Mouse (Mus musculus) midbrain, embryonic 13.5 days (tissue): ENCODE results near the gene Tgds. TPM values are rescaled to one million over a fixed set of nuclear protein-coding genes. Genes with fewer than 3 reads are reported as not detected.
A peak's percentile ranks its signal among the peaks of the same experiment; 100 is the strongest.
"Not testable (repeated sequence)": the region's sequence is repeated elsewhere in the genome, so short reads cannot be mapped to it uniquely, and the experiment has no call there.

ENCODE experiments used
- ATAC-seq: fragments of 200-750 bp; cut with Nextera tagmentation; 2 replicates; pipeline ENCODE4 v1.8.0; 2017; ENCODE audit warnings: mild to moderate bottlenecking, moderate TSS enrichment, moderate library complexity
- H3K27ac ChIP-seq: fragments of 300-500 bp; sonication (generic); 2 replicates; pipeline ENCODE4 v1.5.1; 2015; ENCODE audit warnings: inconsistent platforms, mild to moderate bottlenecking, moderate library complexity
- H3K27me3 ChIP-seq: fragments of 300-500 bp; sonication (generic); 2 replicates; pipeline ENCODE4 v1.6.1; 2015; ENCODE audit warnings: mild to moderate bottlenecking, inconsistent platforms
- H3K36me3 ChIP-seq: fragments of 300-500 bp; sonication (generic); 2 replicates; pipeline ENCODE4 v1.6.1; 2015; ENCODE audit warnings: mild to moderate bottlenecking, inconsistent platforms
- H3K4me1 ChIP-seq: fragments of 300-500 bp; sonication (generic); replicated peaks from 2 replicates; pipeline ENCODE4 v1.6.1; 2015; ENCODE audit warnings: inconsistent platforms
- H3K4me2 ChIP-seq: fragments of 300-500 bp; sonication (generic); replicated peaks from 2 replicates; pipeline ENCODE4 v1.6.1; 2015; ENCODE audit warnings: moderate library complexity, mild to moderate bottlenecking, inconsistent platforms
- H3K4me3 ChIP-seq: fragments of 300-500 bp; sonication (generic); replicated peaks from 2 replicates; pipeline ENCODE4 v1.5.1; 2015; ENCODE audit warnings: mild to moderate bottlenecking, inconsistent platforms
- H3K9ac ChIP-seq: fragments of 300-500 bp; sonication (generic); replicated peaks from 2 replicates; pipeline ENCODE4 v1.6.1; 2015; ENCODE audit warnings: mild to moderate bottlenecking, inconsistent platforms
- H3K9me3 ChIP-seq: fragments of 300-500 bp; sonication (generic); 2 replicates; pipeline ENCODE4 v1.6.1; 2016; ENCODE audit warnings: mild to moderate bottlenecking, inconsistent platforms
- WGBS: fragments of 180-500 bp; shearing (Covaris S2); methylation state at CpG from one replicate; pipeline ENCODE4 v1.1.7; 2015; 5-methylcytosine and 5-hydroxymethylcytosine counted together
- polyA plus RNA-seq: library from polyadenylated mRNA; unstranded; fragments of >200 nt; fragmentation: Nextera tagmentation; extraction: Ambion mirVana; gene quantifications from 2 replicates; pipeline ENCODE4 v1.2.1, GENCODE M21; 2015

The Tgds gene
- polyA plus RNA-seq, 1 experiment from 2014 or later, result 20.8 TPM

- H3K4me2 ChIP-seq, result peak overlapping the region; percentile 78
- no peak overlapping the region for H3K27ac ChIP-seq
- H3K4me3 ChIP-seq, result peak overlapping the region; percentile 74
- H3K9me3 ChIP-seq, result no peaks in the 10 kb centered on the region
- peaks cover 28% of the 10 kb centered on the region for H3K36me3 ChIP-seq
- peaks cover 7% of the 10 kb centered on the region; the same call in 1 of the 2 replicates for H3K27me3 ChIP-seq
- H3K9ac ChIP-seq, result peak overlapping the region; percentile 83
- peaks cover 27% of the 10 kb centered on the region for H3K4me1 ChIP-seq
- 84% methylated on average over 7 of the region's 7 CpGs for WGBS
- no peak for ATAC-seq
Measured at GRCm38 (mm10) chr14:118131472-118131871, 1.1 kb downstream of the Tgds start.

- Histone ChIP-seq H3K9ac (no peak overlapping the region), H3K9me3 (no peaks in the 10 kb centered on the region), H3K4me2 (no peak overlapping the region), H3K27me3 (no peaks in the 10 kb centered on the region), H3K4me3 (no peak overlapping the region), H3K4me1 (peaks cover 9% of the 10 kb centered on the region), H3K27ac (no peak overlapping the region), H3K36me3 (peaks cover 58% of the 10 kb centered on the region)
- WGBS, result 93% methylated on average over 5 of the region's 5 CpGs
- ATAC-seq, result no peak
Measured at GRCm38 (mm10) chr14:118126301-118126700, 6.3 kb downstream of the Tgds start.

DNA sequence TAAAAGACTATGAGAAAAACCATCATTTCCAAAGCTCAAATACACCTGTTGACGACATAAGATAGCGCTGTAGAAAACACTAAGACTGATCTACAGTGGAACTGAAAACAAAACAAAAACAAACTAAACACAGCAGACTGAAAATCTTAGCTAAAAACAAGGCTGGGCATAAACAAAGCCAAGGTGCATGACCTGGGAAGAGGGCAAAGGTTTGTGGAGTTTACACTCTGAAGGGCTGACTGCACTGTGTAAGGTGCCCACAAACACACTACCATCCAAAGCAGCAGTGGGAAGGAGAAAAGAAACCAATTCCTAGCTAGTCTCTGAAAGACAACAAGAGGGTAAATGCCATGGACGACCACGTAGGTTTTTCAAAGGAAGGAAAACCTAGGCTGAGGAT lies 7.8 kb downstream of the Tgds start:
- Histone ChIP-seq H3K36me3 (peaks cover 74% of the 10 kb centered on the region), H3K9me3 (no peaks in the 10 kb centered on the region), H3K27ac (no peak overlapping the region), H3K9ac (no peak overlapping the region), H3K4me3 (no peak overlapping the region), H3K4me2 (no peak overlapping the region), H3K4me1 (no peaks in the 10 kb centered on the region), H3K27me3 (no peaks in the 10 kb centered on the region)
- 88% methylated on average over 4 of the region's 4 CpGs for WGBS
- ATAC-seq, result no peak

- Histone ChIP-seq H3K4me1 (no peaks in the 10 kb centered on the region), H3K27me3 (no peaks in the 10 kb centered on the region), H3K36me3 (peaks cover 75% of the 10 kb centered on the region), H3K9ac (no peak overlapping the region), H3K9me3 (no peaks in the 10 kb centered on the region), H3K4me2 (no peak overlapping the region), H3K27ac (no peak overlapping the region), H3K4me3 (no peak overlapping the region)
- 91% methylated on average over 5 of the region's 5 CpGs for WGBS
- ATAC-seq, result no peak
Measured at GRCm38 (mm10) chr14:118124129-118124528, 8.4 kb downstream of the Tgds start.

- Histone ChIP-seq H3K4me2 (no peak overlapping the region), H3K27ac (no peak overlapping the region), H3K4me1 (no peaks in the 10 kb centered on the region), H3K9ac (no peak overlapping the region), H3K9me3 (no peaks in the 10 kb centered on the region), H3K27me3 (no peaks in the 10 kb centered on the region), H3K36me3 (peaks cover 65% of the 10 kb centered on the region), H3K4me3 (no peak overlapping the region)
- no peak for ATAC-seq
- WGBS, result 95% methylated on average over 6 of the region's 6 CpGs
Measured at GRCm38 (mm10) chr14:118113116-118113515, 19.4 kb downstream of the Tgds start.

- not testable (repeated sequence) for ATAC-seq, H3K4me3 ChIP-seq, H3K27me3 ChIP-seq, H3K9ac ChIP-seq, H3K27ac ChIP-seq, H3K4me2 ChIP-seq, H3K9me3 ChIP-seq, H3K4me1 ChIP-seq
- H3K36me3 ChIP-seq, result peaks cover 17% of the 10 kb centered on the region
- 98% methylated on average over 2 of the region's 2 CpGs for WGBS
Measured at GRCm38 (mm10) chr14:118107479-118107878, 25.1 kb downstream of the Tgds start.

DNA sequence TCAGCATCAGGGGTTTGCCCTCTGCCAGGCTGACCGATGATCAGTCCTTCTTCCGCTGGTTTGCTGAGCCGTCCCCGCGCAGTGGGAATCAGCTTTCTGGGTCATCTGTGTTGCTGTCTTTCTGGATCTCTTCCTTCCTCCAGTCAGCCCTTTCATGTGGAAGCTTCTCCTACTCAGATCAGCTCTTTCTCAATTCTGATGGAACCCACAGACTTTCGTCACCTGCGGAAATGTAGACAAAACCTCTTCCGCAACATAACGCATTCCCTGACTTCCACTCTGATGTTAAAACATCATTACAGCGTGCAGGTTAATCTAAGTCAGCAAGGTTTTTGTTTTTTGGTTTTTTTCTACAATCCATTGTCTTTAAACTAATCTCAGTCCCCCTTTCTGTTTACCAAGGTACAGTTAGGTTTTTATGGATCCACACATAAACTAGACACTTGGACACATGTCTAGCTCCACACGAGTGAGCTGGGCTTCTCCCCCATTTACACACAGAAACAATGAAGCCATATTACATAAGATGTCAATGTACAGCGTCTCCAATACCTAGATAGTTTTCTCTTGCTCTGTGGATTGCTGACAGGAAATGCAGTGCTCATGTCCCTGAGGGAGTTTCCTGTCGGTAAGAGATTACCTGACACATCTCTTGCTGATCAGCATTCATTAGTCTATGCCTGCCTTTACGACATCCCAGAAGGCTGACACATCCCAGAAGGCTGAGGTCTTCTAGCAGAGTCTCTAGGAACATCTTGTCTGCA lies 31.1 kb downstream of the Tgds start:
- ATAC-seq, result no peak
- no peaks in the 10 kb centered on the region for H3K9me3 ChIP-seq
- no peak overlapping the region for H3K9ac ChIP-seq
- H3K4me3 ChIP-seq, result no peak overlapping the region
- WGBS, result 89% methylated on average over 14 of the region's 14 CpGs
- no peaks in the 10 kb centered on the region for H3K4me1 ChIP-seq
- H3K4me2 ChIP-seq, result no peak overlapping the region
- H3K27ac ChIP-seq, result no peak overlapping the region
- H3K36me3 ChIP-seq, result no peaks in the 10 kb centered on the region
- H3K27me3 ChIP-seq, result no peaks in the 10 kb centered on the region

DNA sequence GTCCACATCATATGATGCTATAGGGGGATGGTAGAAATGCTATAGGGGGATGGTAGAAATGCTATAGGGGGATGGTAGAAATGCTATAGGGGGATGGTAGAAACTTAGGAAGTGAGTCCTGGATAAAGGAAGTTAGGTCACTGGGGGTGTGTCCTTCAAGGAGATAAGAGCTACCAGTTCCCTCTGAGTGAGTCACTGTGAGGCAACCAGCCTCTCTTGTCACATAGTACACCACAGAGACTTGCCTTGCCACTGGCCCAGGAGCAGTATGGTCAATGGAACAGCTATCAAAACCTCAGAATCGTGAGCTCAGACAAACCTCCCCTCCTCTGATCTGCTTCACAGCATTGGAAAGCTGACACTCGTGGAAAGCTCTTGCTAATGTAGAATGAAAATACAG lies 34.3 kb downstream of the Tgds start:
- Histone ChIP-seq H3K36me3 (no peaks in the 10 kb centered on the region), H3K4me1 (no peaks in the 10 kb centered on the region), H3K4me3 (no peak overlapping the region), H3K4me2 (no peak overlapping the region), H3K27me3 (no peaks in the 10 kb centered on the region), H3K27ac (no peak overlapping the region), H3K9ac (no peak overlapping the region), H3K9me3 (no peaks in the 10 kb centered on the region)
- WGBS, result 80% methylated on average over 2 of the region's 2 CpGs
- no peak for ATAC-seq

DNA sequence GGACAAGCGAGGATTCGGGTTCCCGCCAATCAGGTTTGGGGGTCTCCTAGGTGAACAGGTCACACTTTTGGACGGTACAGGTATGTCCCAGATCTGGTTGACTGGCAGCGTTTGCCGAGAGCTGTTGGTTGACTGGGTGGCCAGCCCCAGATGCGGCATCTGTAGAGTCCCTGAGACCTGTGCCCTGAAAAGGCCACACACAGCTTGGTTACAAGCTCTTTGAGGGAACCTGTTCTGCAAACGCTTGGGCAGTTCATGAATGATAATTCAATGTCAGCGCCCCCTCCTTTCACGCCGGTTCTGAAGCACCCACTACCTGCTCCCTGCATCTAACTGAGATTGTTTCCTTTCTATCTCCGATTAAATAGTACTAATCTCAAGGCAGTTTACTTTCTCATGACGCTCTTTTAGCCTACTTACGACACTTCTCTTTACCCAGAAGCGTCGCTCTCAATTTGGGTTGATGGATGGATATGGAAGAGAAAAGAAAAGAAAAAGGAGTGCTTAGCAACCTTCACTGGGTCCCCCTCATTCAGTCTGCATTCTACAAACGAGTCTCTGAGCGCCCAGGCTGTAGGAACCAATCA lies 42.7 kb downstream of the Tgds start:
- no peaks in the 10 kb centered on the region for H3K9me3 ChIP-seq
- peak; percentile 69 for ATAC-seq
- no peak overlapping the region for H3K27ac ChIP-seq
- H3K4me2 ChIP-seq, result peak overlapping the region; percentile 72
- no peaks in the 10 kb centered on the region for H3K27me3 ChIP-seq
- under 1% methylated on average over 18 of the region's 18 CpGs for WGBS
- H3K4me1 ChIP-seq, result peaks cover 15% of the 10 kb centered on the region; the same call in 1 of the 2 replicates
- H3K36me3 ChIP-seq, result no peaks in the 10 kb centered on the region
- H3K9ac ChIP-seq, result peak overlapping the region; percentile 57
- peak overlapping the region; percentile 64 for H3K4me3 ChIP-seq

GRCm38 (mm10) chr14:118089215-118089805 lies 43.2 kb downstream of the Tgds start:
- H3K4me1 ChIP-seq, result peaks cover 15% of the 10 kb centered on the region; the same call in 1 of the 2 replicates
- H3K27me3 ChIP-seq, result no peaks in the 10 kb centered on the region
- peak overlapping the region; percentile 64 for H3K4me3 ChIP-seq
- H3K9me3 ChIP-seq, result no peaks in the 10 kb centered on the region
- ATAC-seq, result peak; percentile 79
- WGBS, result 1% methylated on average over 44 of the region's 44 CpGs
- H3K4me2 ChIP-seq, result peak overlapping the region; percentile 72
- no peaks in the 10 kb centered on the region for H3K36me3 ChIP-seq
- no peak overlapping the region; the same call in 1 of the 2 replicates for H3K27ac ChIP-seq
- H3K9ac ChIP-seq, result peak overlapping the region; percentile 59

GRCm38 (mm10) chr14:118088437-118089207 lies 43.9 kb downstream of the Tgds start:
- Histone ChIP-seq H3K27ac (no peak overlapping the region; the same call in 1 of the 2 replicates), H3K4me1 (peaks cover 15% of the 10 kb centered on the region; the same call in 1 of the 2 replicates), H3K27me3 (no peaks in the 10 kb centered on the region), H3K4me2 (peak overlapping the region; percentile 72), H3K36me3 (no peaks in the 10 kb centered on the region), H3K4me3 (peak overlapping the region; percentile 64), H3K9ac (peak overlapping the region; percentile 59), H3K9me3 (no peaks in the 10 kb centered on the region)
- WGBS, result 6% methylated on average over 22 of the region's 22 CpGs
- peak; percentile 67 for ATAC-seq
